Mouse (Mus musculus) embryo, embryonic 9.5 days (tissue): ENCODE measurements around the gene Ap3s2.

Source experiments
- DNase-seq: peaks from one replicate; pipeline ENCODE4 v3.0.0-alpha.2; 2017; ENCODE audit errors: extremely low spot score

The Ap3s2 gene

DNA sequence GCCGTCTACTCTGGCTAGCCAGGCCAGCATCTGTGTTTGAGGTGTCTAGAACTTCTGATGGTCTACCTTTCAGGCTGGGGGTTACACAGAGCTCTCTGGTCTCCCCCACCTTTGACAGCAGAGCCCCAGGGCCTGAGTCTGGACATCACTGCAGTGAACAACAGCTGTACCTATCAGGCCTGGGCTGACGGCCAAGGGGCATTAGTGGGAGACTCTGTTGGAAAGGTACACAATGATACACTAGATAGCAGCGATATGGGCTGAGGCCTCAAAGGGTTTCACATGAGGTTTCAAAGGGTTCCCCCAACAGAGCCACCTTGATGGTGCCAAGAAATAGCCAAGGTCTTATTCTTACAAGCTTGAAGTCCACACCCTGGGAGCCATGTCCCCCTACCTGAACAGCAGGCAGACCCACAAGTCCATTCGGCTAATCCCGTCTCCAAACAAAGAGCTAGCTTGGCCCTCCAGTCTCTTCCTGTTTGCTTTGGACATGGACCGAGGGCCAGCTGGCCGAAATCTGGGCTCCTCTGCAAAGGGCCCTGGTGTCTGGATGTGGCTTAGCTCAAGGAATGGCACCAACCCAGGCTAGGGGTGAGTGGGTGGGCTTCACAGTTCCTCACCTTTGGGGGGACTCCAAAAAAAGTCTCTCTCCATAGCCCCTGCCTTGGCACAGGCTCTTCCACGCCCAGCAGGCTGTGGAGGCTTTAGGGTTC lies 76.2 kb downstream of the Ap3s2 start:
- no peak for DNase-seq

DNA sequence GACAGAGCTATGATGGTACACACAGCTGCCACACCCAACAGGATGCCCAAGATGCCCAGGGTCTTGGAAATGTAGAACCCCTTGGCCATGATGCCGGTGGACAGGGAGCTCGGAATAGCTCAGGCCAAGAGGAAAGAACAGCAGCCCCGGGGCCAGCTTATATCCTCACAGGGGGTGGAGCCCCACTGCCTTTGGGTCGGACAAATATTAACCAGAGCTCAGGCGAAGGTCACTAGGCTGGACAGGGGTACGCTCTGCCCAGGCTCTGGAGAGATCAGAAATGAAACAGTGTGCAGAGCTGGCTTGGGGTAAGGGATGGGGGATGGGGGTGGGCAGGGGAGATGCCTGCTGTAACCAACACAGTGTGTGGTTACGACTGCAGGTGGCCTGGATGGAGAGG lies 78.3 kb downstream of the Ap3s2 start:
- no peak for DNase-seq

DNA sequence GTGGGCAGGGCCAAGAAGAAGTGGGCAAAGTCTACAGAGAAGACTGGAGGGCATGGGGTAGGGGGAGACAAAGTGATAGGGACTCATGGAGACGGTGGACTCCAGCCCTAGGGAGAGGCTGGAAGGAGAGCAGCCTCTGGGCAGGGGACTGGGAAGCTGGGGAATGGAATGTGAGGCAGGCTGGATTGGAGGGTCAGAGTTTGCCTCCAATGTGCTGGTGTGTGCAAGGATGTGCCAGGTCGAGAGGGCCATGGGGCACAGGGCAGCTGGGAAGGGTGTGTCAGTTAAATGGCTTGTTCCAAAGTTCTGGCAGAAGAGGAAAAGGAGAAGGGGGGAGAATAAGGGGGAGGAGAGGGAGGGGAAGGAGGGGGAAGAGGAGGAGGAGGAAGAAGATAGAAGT lies 83.2 kb downstream of the Ap3s2 start:
- DNase-seq, result no peak

DNA sequence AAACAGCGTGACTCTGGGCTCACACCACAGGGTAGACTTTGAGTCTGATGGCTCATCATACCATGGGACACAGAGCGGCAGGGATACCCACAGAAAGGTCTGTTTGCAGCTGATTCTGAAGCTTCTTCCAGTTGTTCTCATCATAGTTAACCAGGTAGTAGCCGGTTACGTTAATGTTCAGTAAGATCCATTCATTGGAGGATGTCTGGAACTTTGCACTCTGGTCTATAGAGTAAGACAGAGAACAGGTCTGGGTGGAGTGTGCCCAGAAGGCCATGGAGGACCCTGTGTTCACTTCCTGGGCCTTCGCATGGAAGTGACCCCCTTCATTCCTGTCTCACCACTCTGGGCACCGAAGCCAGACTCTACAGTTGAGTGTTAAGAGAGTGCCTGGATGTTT lies 85.3 kb downstream of the Ap3s2 start:
- no peak for DNase-seq

DNA sequence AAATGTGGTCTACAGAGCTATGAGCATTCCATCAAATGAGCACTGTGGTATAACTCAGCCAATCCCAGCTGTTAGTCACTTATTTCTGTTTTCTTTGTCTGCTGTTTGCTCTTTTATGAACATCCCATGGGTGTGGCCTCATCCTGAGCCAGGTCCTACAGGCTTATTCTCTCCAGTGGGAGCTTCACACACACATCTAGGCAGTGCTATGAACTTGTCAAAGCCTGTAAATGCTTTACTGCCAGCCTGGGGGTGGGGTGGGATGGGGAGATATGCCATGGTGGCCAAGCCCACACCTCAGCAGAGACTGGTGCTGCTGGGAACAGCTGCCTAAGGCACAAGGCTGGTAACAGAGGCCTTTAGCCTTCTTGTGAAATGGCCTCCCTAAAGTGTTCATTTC lies 87.5 kb downstream of the Ap3s2 start:
- no peak for DNase-seq

DNA sequence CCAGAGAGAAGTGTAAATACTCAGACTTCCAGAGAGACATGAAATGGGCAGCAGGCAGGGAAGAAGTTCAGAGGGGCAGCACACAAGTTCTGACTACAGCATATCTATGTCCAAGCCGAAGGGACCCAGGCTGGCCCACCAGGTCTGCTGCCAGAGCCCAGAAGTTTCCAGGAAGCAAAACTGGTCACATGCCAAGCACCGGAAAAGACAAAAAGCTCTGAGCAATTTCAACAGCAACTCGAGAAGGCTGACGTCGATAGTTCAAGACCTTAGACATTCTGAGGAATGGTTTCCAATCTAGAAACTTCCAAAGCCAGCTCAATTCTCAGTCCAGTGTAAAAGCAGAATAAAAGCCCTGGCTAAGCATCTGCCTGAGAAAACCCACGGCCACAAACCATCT lies 88.9 kb downstream of the Ap3s2 start:
- no peak for DNase-seq

- DNase-seq, result no peak
Measured at GRCm38 (mm10) chr7:79831145-79831544, 89.3 kb downstream of the Ap3s2 start.

- DNase-seq, result no peak
Measured at GRCm38 (mm10) chr7:79828341-79828740, 92.1 kb downstream of the Ap3s2 start.
